Mouse (Mus musculus) effector memory CD4-positive, alpha-beta T cell, adult 7 months (primary cell): ENCODE measurements around the gene Gm20604. TPM values are rescaled to one million over a fixed set of nuclear protein-coding genes. Genes with fewer than 3 reads are reported as not detected.

Experiments used
- polyA plus RNA-seq: library from polyadenylated mRNA; unstranded; fragments of 100-300 nt; shearing (Covaris generic); gene quantifications from one replicate; pipeline ENCODE4 v1.2.1, GENCODE M21; 2017

Gene Gm20604
- polyA plus RNA-seq = 5.3 TPM

DNA sequence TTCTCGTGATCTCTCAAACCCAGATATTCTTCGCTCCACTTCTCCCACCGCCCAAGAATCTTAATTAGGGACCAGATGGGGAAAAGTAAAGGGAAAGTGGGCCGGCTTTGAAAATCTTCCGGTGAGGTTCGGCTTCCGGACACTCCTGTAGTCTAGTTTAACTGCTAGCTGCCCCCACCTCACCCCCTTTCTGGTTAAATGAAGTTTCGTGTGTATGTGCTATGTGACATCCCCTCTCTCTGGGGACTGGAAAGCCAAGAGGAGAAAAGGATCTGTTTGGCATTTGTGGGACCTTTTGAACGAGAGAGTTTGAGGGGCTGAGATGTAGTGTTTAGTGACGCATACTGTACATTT lies at the start of gene Gm20604:
Gene Gm20604, minus strand, starts transcription at position 270 of the 354 bp plus-strand sequence.

DNA sequence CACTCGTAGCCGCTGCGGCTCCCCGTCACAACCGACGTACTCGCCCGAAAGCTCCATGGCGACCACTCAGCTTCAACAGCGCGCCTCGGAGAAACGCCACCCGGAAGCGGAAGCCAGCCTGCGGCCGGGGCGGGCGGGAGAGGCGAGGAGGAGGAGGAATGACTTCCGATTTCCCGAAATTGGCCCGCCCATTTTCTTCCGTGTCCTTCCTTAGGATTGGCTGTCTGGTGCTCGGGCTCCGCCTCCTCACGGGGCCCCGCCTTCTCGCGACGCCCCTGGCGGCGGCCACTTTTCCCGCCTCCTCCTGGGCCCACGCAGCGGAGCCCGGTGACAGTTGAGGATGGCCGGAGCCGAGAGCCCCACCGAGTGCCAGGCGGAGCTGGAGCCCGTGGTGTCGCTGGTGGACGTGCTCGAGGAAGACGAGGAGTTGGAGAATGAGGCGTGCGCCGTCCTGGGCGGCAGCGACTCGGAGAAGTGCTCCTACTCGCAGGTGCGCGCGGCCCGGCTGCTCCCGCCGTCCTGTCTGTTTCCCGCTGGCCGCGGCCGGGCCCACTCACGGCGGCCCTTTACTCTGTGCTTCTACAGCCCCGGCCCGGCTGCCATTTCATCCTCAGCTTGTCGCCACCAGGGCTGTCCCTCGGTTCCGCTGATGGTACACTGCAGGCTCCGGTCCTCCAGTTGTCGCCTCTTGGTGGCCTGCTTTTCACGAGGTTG lies 626 bp downstream of the Gm20604 start, which contains the start of the genes Gm28051, Gon7 and Ubr7:
Gene Gm28051, minus strand, starts transcription at position 77 of the 714 bp plus-strand sequence.
Gene Gon7, minus strand, starts transcription at position 115 of the 714 bp plus-strand sequence.
Gene Ubr7, plus strand, starts transcription at position 279 of the 714 bp plus-strand sequence.

DNA sequence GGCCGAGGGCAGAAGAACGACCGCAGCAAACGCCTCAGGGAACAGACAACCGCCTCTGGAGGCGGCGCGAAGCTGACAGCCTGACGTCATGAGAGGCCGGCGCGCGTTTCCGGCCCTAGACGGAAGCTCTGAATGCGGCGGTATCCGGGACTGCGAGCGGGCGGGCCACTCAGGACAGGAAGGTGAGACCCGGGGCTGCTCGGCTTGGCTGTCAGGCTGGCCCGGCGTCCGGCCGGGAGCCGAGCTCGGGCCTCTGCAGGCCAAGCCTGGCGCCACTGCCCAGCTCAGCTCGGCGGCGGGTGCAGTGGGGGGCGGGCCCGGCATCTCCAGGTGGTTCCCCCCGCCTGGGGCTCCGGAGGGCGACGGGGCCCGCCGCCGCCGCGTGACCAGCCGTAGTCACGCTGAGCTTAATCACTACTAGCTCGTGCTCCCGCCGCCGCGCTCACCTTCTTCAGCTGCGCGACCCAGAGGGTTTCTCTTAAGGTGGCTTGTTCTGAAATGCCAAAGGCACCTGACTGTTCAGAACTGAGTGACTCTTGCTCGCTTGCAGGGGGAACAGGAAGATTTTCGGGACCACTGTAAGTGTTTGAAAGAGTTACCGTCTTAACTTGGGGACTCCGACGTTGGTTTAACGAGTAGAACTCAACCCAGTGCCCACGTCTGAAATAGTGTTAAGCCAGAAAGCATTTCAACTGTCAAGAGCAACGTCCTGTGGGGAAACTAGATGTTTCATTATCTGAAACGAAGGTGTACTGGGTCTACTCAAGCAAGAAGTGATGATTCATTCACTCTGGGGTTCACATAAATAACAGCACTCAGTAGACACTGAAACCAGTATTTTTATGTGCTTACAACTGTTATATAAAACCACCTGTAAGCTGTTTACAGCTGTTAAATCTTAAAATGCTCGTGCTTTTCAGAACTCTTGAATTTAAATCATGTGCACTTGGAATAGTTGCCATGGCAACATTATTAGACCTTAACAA lies 14.6 kb downstream of the Gm20604 start, which contains the start of the genes Moap1 and Tmem251:
Gene Moap1, minus strand, starts transcription at position 73 of the 986 bp plus-strand sequence.
Gene Tmem251, plus strand, starts transcription at position 174 of the 986 bp plus-strand sequence.

DNA sequence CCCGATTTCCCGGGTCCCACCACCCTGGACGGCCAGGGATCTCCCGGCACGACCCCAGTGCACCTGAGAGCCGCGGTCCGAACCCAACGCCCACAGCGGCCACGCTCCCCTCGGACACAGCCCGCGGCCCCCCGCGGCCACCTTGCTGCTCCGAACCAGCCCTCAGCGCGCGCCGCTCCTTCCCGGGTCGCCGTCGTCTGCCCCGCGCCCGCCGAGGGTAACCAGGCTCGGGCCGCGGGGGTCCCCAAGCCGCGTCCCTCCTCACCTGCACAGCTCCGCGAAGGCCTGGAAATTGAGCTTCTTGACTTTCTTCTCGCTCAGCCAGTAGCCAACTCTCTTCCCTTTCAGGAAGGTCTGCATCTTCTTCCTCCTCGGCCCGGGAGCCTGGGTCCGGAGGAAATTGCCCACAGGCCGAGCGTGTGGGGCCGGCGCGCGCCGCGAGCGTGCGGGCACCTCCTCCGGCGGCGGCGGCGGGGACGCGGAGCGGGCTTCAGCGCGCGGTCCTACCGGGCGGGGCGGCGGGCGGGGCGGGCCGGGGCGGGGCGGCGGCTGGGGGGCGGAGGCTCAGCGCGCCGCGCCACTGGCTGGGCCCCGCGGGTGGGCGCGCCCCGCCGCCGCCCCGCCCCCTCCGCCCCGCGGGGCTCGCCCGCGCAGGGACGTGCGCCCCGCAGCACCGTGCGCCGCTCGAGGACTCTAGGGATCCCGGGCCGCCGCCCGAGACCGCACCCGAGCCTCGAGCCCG lies 53.8 kb downstream of the Gm20604 start, which contains the start of gene Itpk1:
Gene Itpk1, minus strand, starts transcription at position 474 of the 742 bp plus-strand sequence.

Other genes starting within 250 kb of the Gm20604 start
- gene Chga, start 203.7 kb downstream of the Gm20604 start, polyA plus RNA-seq = 0.20 TPM
- gene Itpk1, start 53.7 kb downstream of the Gm20604 start, polyA plus RNA-seq = 52.2 TPM
- 8.1 TPM for gene Moap1, start 15.0 kb downstream of the Gm20604 start, polyA plus RNA-seq
- gene Tmem251, start 14.9 kb downstream of the Gm20604 start, polyA plus RNA-seq = 19.1 TPM
- gene Gm28051, start 907 bp downstream of the Gm20604 start, polyA plus RNA-seq = not detected
- 15.5 TPM for gene Gon7, start 869 bp downstream of the Gm20604 start, polyA plus RNA-seq
- 22.6 TPM for gene Ubr7, start 705 bp downstream of the Gm20604 start, polyA plus RNA-seq
- gene Btbd7, start 119.8 kb upstream of the Gm20604 start, polyA plus RNA-seq = 31.5 TPM
- gene Cox8c, start 140.6 kb upstream of the Gm20604 start, polyA plus RNA-seq = not detected
- gene Unc79, start 190.2 kb upstream of the Gm20604 start, polyA plus RNA-seq = 0.45 TPM